ENCODE assay signal across 8 mouse cellular contexts in genomic region chr12:80434961-80435691, GRCm38 (mm10). TPM values are rescaled to one million over a fixed set of nuclear protein-coding genes. Genes with fewer than 3 reads are reported as not detected.
A peak's percentile ranks its signal among the peaks of the same experiment; 100 is the strongest.
DNase-seq lines count a peak whose midpoint lies in the region; ATAC-seq lines count a peak whose summit lies in the region.

No protein-coding gene starts in this region.

- peak; percentile 71 for ATAC-seq in hindbrain, embryonic 14.5 days (ENCODE audit: low FRiP score)

- peak overlapping the region; percentile 77 for H3K4me3 ChIP-seq in hindbrain, embryonic 14.5 days (replicated peaks; ENCODE audit: low read length)

- H3K4me1 ChIP-seq in hindbrain, embryonic 14.5 days (replicated peaks; ENCODE audit: control insufficient read depth, insufficient read depth, low read length), result peaks cover 13% of the 10 kb centered on the region

- H3K9ac ChIP-seq in hindbrain, embryonic 14.5 days, result peak overlapping the region; percentile 95

- H3K27me3 ChIP-seq in hindbrain, embryonic 14.5 days (ENCODE audit: control insufficient read depth, insufficient read depth, low read length), result no peaks in the 10 kb centered on the region

- peak overlapping the region; percentile 50 for H3K4me2 ChIP-seq in hindbrain, embryonic 14.5 days (replicated peaks)

- 0% methylated on average over 38 of the region's 64 CpGs for WGBS in hindbrain, embryonic 14.5 days

- no peaks in the 10 kb centered on the region for H3K9me3 ChIP-seq in hindbrain, embryonic 14.5 days (ENCODE audit: control insufficient read depth, low read length)

- DNase-seq in R1 (ENCODE audit: low read depth, low spot score), result peak; percentile 80
- DNase-seq in cerebellum, postnatal 25 days, result peak; percentile 78 to 81
- DNase-seq in frontal cortex, postnatal 36 days (ENCODE audit: low spot score in 2 of 2), result peak; percentile 62 to 64
- peak; percentile 63 for DNase-seq in hindbrain, embryonic 14.5 days (ENCODE audit: low spot score)
- peak; percentile 62 to 69 for DNase-seq in layer of hippocampus, postnatal 25 days (ENCODE audit: extremely low spot score in 1 of 2, low spot score in 1 of 2)
- peak; percentile 67 for DNase-seq in lung, postnatal 14 days
- peak; percentile 77 for DNase-seq in ovary, postnatal 36 days (ENCODE audit: low spot score)
- peak; percentile 79 for DNase-seq in thymus, postnatal 14 days

- H3K36me3 ChIP-seq in hindbrain, embryonic 14.5 days (replicated peaks; ENCODE audit: control insufficient read depth, insufficient read depth), result peaks cover 10% of the 10 kb centered on the region; the same call in 1 of the 2 replicates

- peak overlapping the region; percentile 98 for H3K27ac ChIP-seq in hindbrain, embryonic 14.5 days

RNA-seq across cellular contexts. Expression of gene Dcaf5, which starts 1.3 kb away (rescaled TPM):
- polyA plus RNA-seq in hindbrain, embryonic 14.5 days (2014; fragmentation: Nextera tagmentation; extraction: Ambion mirVana), result 24.3 and 24.9 TPM in 2 replicates
- 10 to 100 TPM; 66.7 to 84.1 TPM for total RNA-seq in layer of hippocampus, postnatal 25 days (2021)

RNA-seq across cellular contexts. Expression of gene Exd2, which starts 27.8 kb away (rescaled TPM):
- 48.1 and 51.8 TPM in 2 replicates for polyA plus RNA-seq in hindbrain, embryonic 14.5 days (2014; fragmentation: Nextera tagmentation; extraction: Ambion mirVana)
- total RNA-seq in layer of hippocampus, postnatal 25 days (2021), result 100 to 1,000 TPM in 1 of 2 experiments, 10 to 100 TPM in 1; 91.5 to 107 TPM

Comparison
In these comparisons a context has a peak if more than half of its experiments do, and no peak if none do; other contexts are left out.
1. Peak in every context shown above with its lines: DNase-seq, ATAC-seq, H3K4me3 ChIP-seq and H3K27ac ChIP-seq.